In genomic region chr11:84518261-84518660, GRCm38 (mm10) we compare ENCODE assay signal across 29 mouse cellular contexts. TPM values are rescaled to one million over a fixed set of nuclear protein-coding genes. Genes with fewer than 3 reads are reported as not detected.
DNase-seq lines count a peak whose midpoint lies in the region; ATAC-seq lines count a peak whose summit lies in the region.
"Had no signal": no experiment of that assay in that cellular context is flagged by ENCODE, and none has a peak within 500 bp of the region (broad histone marks: within the 10 kb centered on the region; RNA-seq: fewer than 3 reads in every experiment).

No protein-coding gene starts in this region.

- WGBS in kidney, embryonic 14.5 days = 35% methylated on average over 5 of the region's 5 CpGs
- WGBS in hindbrain, embryonic 14.5 days = 27% methylated on average over 5 of the region's 5 CpGs
- WGBS in midbrain, embryonic 12.5 days = 27% methylated on average over 5 of the region's 5 CpGs
- 20% methylated on average over 5 of the region's 5 CpGs for WGBS in neural tube, embryonic 12.5 days

- H3K36me3 ChIP-seq in kidney, embryonic 14.5 days (ENCODE audit: control insufficient read depth, insufficient read depth, low read length) = peaks cover 7% of the 10 kb centered on the region; the same call in 1 of the 2 replicates
- peaks cover 22% of the 10 kb centered on the region for H3K36me3 ChIP-seq in hindbrain, embryonic 14.5 days (replicated peaks; ENCODE audit: control insufficient read depth, insufficient read depth)
- H3K36me3 ChIP-seq in midbrain, embryonic 12.5 days = no peaks in the 10 kb centered on the region
- H3K36me3 ChIP-seq in neural tube, embryonic 12.5 days = no peaks in the 10 kb centered on the region
- H3K36me3 ChIP-seq: G1E; heart, embryonic 15.5 days; intestine, embryonic 15.5 days; liver, embryonic 13.5 days had no signal

- DNase-seq in kidney, adult 11 months = no peak
- DNase-seq in hindbrain, embryonic 14.5 days (ENCODE audit: low spot score) = peak; percentile 26
- no peak for DNase-seq in adrenal gland, adult 18-20 months (ENCODE audit: low spot score in 2 of 2)
- no peak for DNase-seq in right cerebral cortex, adult 18-20 months
- DNase-seq in cerebellum, adult 9-11 months = no peak
- DNase-seq: adrenal gland, adult 8-10 months; cerebellum, postnatal 36 days; gastrocnemius, postnatal 10 days; heart, adult 18-20 months; heart, postnatal 36 days; kidney, postnatal 25 days; liver, embryonic 13.5 days; lung, adult 2 months; lung, postnatal 14 days; right cerebral cortex, postnatal 25 days; spleen, adult 18-20 months had no signal

- no peak overlapping the region; the same call in 1 of the 2 replicates for H3K4me2 ChIP-seq in kidney, embryonic 14.5 days (replicated peaks; ENCODE audit: low read depth, low read length)
- peak overlapping the region; percentile 61 for H3K4me2 ChIP-seq in hindbrain, embryonic 14.5 days (replicated peaks)
- peak overlapping the region; percentile 82 for H3K4me2 ChIP-seq in midbrain, embryonic 12.5 days (replicated peaks)
- H3K4me2 ChIP-seq in neural tube, embryonic 12.5 days (replicated peaks) = peak overlapping the region; percentile 71
- H3K4me2 ChIP-seq: heart, embryonic 15.5 days; intestine, embryonic 15.5 days; liver, embryonic 13.5 days had no signal

- H3K9me3 ChIP-seq in kidney, embryonic 14.5 days (ENCODE audit: control insufficient read depth, low read length) = no peaks in the 10 kb centered on the region
- no peaks in the 10 kb centered on the region for H3K9me3 ChIP-seq in hindbrain, embryonic 14.5 days (ENCODE audit: control insufficient read depth, low read length)
- no peaks in the 10 kb centered on the region for H3K9me3 ChIP-seq in midbrain, embryonic 12.5 days
- H3K9me3 ChIP-seq in neural tube, embryonic 12.5 days = no peaks in the 10 kb centered on the region
- H3K9me3 ChIP-seq: G1E; heart, embryonic 15.5 days; intestine, embryonic 15.5 days; liver, embryonic 13.5 days had no signal

- no peak for ATAC-seq in kidney, embryonic 14.5 days (ENCODE audit: low FRiP score, low TSS enrichment)
- ATAC-seq in hindbrain, embryonic 14.5 days (ENCODE audit: low FRiP score) = no peak
- ATAC-seq in midbrain, embryonic 12.5 days (ENCODE audit: low FRiP score, low read depth) = no peak
- no peak for ATAC-seq in neural tube, embryonic 12.5 days (ENCODE audit: low FRiP score, low read depth)
- ATAC-seq: forebrain, embryonic 16.5 days; intestine, embryonic 15.5 days; Patski had no signal

- H3K4me1 ChIP-seq in kidney, embryonic 14.5 days (ENCODE audit: control insufficient read depth, insufficient read depth, low read length) = 0 out of 2 replicates have a peak, but pooled peaks cover 2% of the 10 kb centered on the region
- peaks cover 6% of the 10 kb centered on the region; the same call in 1 of the 2 replicates for H3K4me1 ChIP-seq in hindbrain, embryonic 14.5 days (replicated peaks; ENCODE audit: control insufficient read depth, insufficient read depth, low read length)
- H3K4me1 ChIP-seq in midbrain, embryonic 12.5 days = peaks cover 8% of the 10 kb centered on the region; the same call in 1 of the 2 replicates
- peaks cover 3% of the 10 kb centered on the region; the same call in 1 of the 2 replicates for H3K4me1 ChIP-seq in neural tube, embryonic 12.5 days

- H3K9ac ChIP-seq in kidney, embryonic 14.5 days (ENCODE audit: low read depth, low read length) = no peak overlapping the region
- H3K9ac ChIP-seq in hindbrain, embryonic 14.5 days = peak overlapping the region; percentile 90
- no peak overlapping the region for H3K9ac ChIP-seq in midbrain, embryonic 12.5 days (replicated peaks)
- H3K9ac ChIP-seq in neural tube, embryonic 12.5 days = peak overlapping the region; percentile 33; the same call in 1 of the 2 replicates
- H3K9ac ChIP-seq: heart, embryonic 15.5 days; intestine, embryonic 15.5 days; liver, embryonic 13.5 days had no signal

- no peak overlapping the region for H3K27ac ChIP-seq in kidney, embryonic 14.5 days (ENCODE audit: low read depth, low read length)
- peak overlapping the region; percentile 87 for H3K27ac ChIP-seq in hindbrain, embryonic 14.5 days
- H3K27ac ChIP-seq in midbrain, embryonic 12.5 days (replicated peaks) = no peak overlapping the region
- H3K27ac ChIP-seq in neural tube, embryonic 12.5 days = no peak overlapping the region
- H3K27ac ChIP-seq: heart, embryonic 15.5 days; intestine, embryonic 15.5 days; left cerebral cortex, adult 2 months; liver, embryonic 13.5 days had no signal

- H3K27me3 ChIP-seq in kidney, embryonic 14.5 days (ENCODE audit: control insufficient read depth, insufficient read depth, low read length) = peaks cover 83% of the 10 kb centered on the region
- peaks cover 81% of the 10 kb centered on the region for H3K27me3 ChIP-seq in hindbrain, embryonic 14.5 days (ENCODE audit: control insufficient read depth, insufficient read depth, low read length)
- peaks cover 80% of the 10 kb centered on the region for H3K27me3 ChIP-seq in midbrain, embryonic 12.5 days
- peaks cover 81% of the 10 kb centered on the region for H3K27me3 ChIP-seq in neural tube, embryonic 12.5 days (replicated peaks)

- H3K4me3 ChIP-seq in kidney, embryonic 14.5 days (ENCODE audit: low read length) = peak overlapping the region; percentile 56; the same call in 1 of the 2 replicates
- peak overlapping the region; percentile 61 for H3K4me3 ChIP-seq in hindbrain, embryonic 14.5 days (replicated peaks; ENCODE audit: low read length)
- peak overlapping the region; percentile 57; the same call in 1 of the 2 replicates for H3K4me3 ChIP-seq in midbrain, embryonic 12.5 days
- no peak overlapping the region for H3K4me3 ChIP-seq in neural tube, embryonic 12.5 days
- H3K4me3 ChIP-seq: heart, embryonic 15.5 days; intestine, embryonic 15.5 days; left cerebral cortex, adult 2 months; liver, embryonic 13.5 days had no signal

RNA-seq across cellular contexts. Expression of gene Aatf, which starts 4.9 kb away (rescaled TPM):
- polyA plus RNA-seq in kidney, embryonic 14.5 days (2014; fragmentation: Nextera tagmentation; extraction: Ambion mirVana) = 49.5 and 60.6 TPM in 2 replicates
- 44.5 and 45.3 TPM in 2 replicates for polyA plus RNA-seq in hindbrain, embryonic 14.5 days (2014; fragmentation: Nextera tagmentation; extraction: Ambion mirVana)
- polyA plus RNA-seq in midbrain, embryonic 12.5 days (2016; fragmentation: Nextera tagmentation; extraction: Ambion mirVana) = 56.6 and 58.8 TPM in 2 replicates
- polyA plus RNA-seq in neural tube, embryonic 12.5 days (2016; fragmentation: Nextera tagmentation; extraction: Ambion mirVana) = 53.3 and 56.7 TPM in 2 replicates
- total RNA-seq in adrenal gland, adult 18-20 months (2021) = 10 to 100 TPM; 19.8 to 21.6 TPM

RNA-seq across cellular contexts. Expression of gene Lhx1, which starts 7.1 kb away (rescaled TPM):
- 40.0 and 41.0 TPM in 2 replicates for polyA plus RNA-seq in kidney, embryonic 14.5 days (2014; fragmentation: Nextera tagmentation; extraction: Ambion mirVana)
- polyA plus RNA-seq in hindbrain, embryonic 14.5 days (2014; fragmentation: Nextera tagmentation; extraction: Ambion mirVana) = 43.2 and 46.4 TPM in 2 replicates
- polyA plus RNA-seq in midbrain, embryonic 12.5 days (2016; fragmentation: Nextera tagmentation; extraction: Ambion mirVana) = 50.5 and 55.0 TPM in 2 replicates
- polyA plus RNA-seq in neural tube, embryonic 12.5 days (2016; fragmentation: Nextera tagmentation; extraction: Ambion mirVana) = 68.4 and 70.3 TPM in 2 replicates
- total RNA-seq in adrenal gland, adult 18-20 months (2021) = not detected
- total RNA-seq: gastrocnemius, postnatal 10 days; heart, adult 18-20 months; heart, postnatal 36 days; left cerebral cortex, postnatal 36 days; megakaryocyte progenitor cell, adult 5-6 weeks; monocyte, adult 5-6 weeks had no signal
- polyA plus RNA-seq: G1E; heart, embryonic 15.5 days; lung, adult 2 months; urinary bladder, adult 2 months had no signal

Comparison
In these comparisons a context has a peak if more than half of its experiments do, and no peak if none do; other contexts are left out.
1. H3K9ac ChIP-seq: peak in hindbrain, embryonic 14.5 days (single experiment) and neural tube, embryonic 12.5 days (single experiment); none in kidney, embryonic 14.5 days (single experiment) and midbrain, embryonic 12.5 days (single experiment).